Mouse (Mus musculus) olfactory bulb, adult 2 months (tissue): ENCODE results near the gene Mbl2. TPM values are rescaled to one million over a fixed set of nuclear protein-coding genes. Genes with fewer than 3 reads are reported as not detected.
A peak's percentile ranks its signal among the peaks of the same experiment; 100 is the strongest.
"Not testable (repeated sequence)": the region's sequence is repeated elsewhere in the genome, so short reads cannot be mapped to it uniquely, and the experiment has no call there.

Experiments
- H3K27ac ChIP-seq: fragments of 200-500 bp; 2 replicates; pipeline ENCODE4 v1.5.1; 2012; ENCODE audit warnings: low read depth, low read length; ENCODE audit not compliant: insufficient read depth
- H3K4me1 ChIP-seq: fragments of 200-500 bp; 2 replicates; pipeline ENCODE4 v1.6.1; 2012; ENCODE audit warnings: low read length; ENCODE audit not compliant: control insufficient read depth, insufficient read depth
- H3K4me3 ChIP-seq: fragments of 200-500 bp; 2 replicates; pipeline ENCODE4 v1.5.1; 2012; ENCODE audit warnings: mild to moderate bottlenecking, low read depth, low read length, moderate library complexity; ENCODE audit not compliant: insufficient read depth
- CTCF ChIP-seq: fragments of 200-500 bp; IDR thresholded peaks from 2 replicates; pipeline ENCODE4 v1.5.1; 2012; ENCODE audit warnings: low read depth, mild to moderate bottlenecking, low read length, moderate library complexity; ENCODE audit not compliant: insufficient read depth
- POLR2A ChIP-seq: fragments of 200-500 bp; IDR thresholded peaks from 2 replicates; pipeline ENCODE4 v1.6.1; 2012; ENCODE audit warnings: mild to moderate bottlenecking, low read depth, low read length, moderate library complexity; ENCODE audit not compliant: insufficient read depth
- WGBS: fragments of 180-500 bp; shearing (Covaris S2); methylation state at CpG from one replicate; pipeline ENCODE4 v1.1.7; 2018; 5-methylcytosine and 5-hydroxymethylcytosine counted together
- polyA plus RNA-seq: library from polyadenylated mRNA; stranded (reverse); fragments of >200 nt; gene quantifications from 2 replicates; pipeline ENCODE4 v1.2.4, GENCODE M21; 2012; ENCODE audit warnings: low replicate concordance; ENCODE audit not compliant: missing spikeins, insufficient read depth, insufficient read length

Mbl2 gene
- not detected in 2 replicates for polyA plus RNA-seq

DNA sequence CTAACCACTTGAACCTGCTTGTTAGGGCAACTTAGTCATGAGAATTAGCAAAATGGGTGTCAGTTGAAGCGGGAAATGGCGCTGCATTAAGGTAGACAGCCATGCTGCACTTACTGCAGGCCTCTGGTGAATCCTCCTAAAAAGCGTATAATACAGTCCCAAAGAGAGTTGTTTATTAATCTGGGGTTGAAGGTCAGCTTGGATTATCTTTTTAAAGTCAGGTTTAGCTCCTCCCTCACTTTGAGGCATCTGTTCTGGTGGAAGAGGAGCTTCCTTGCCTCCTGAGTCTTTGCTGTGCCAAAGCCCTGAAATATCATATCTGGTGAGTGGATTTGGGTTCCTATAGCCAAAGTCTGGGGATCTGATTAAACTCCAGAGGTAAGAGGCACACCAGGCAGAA lies at the start of gene Mbl2:
TSS of gene Mbl2 (plus strand) at position 252 of the 400 bp plus-strand sequence.
- Histone ChIP-seq H3K4me3 (no peak within 1 kb of the TSS), H3K4me1 (no peaks in the 10 kb centered on the region), H3K27ac (no peak within 1 kb of the TSS)
- WGBS, result 95% methylated on average over 3 of the region's 3 CpGs
- no peak for TF ChIP-seq CTCF
- no peak for TF ChIP-seq POLR2A

DNA sequence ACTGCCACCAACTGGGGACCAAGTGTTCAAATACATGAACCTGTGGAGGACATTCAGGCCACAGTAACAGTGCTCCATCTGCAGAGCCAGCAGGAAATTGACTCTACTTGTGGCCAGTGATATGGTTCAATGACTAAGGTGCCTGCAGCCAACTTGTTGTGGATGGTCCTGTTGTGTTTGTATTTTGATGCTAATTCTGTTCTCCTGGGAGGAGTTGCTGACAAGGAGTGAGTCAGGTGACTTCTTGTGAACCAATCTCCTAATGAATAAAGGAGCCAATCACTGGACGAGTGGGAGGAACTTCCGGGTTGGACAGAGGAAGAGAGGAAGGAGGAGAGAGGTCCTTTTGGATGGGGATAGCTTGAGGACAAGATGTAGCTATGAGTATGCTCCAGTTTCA lies 47.2 kb upstream of the Mbl2 start:
- H3K4me3 ChIP-seq, result no peak overlapping the region
- no peak for TF ChIP-seq POLR2A
- TF ChIP-seq CTCF, result no peak
- H3K4me1 ChIP-seq, result no peaks in the 10 kb centered on the region
- no peak overlapping the region for H3K27ac ChIP-seq
- 91% methylated on average over 2 of the region's 2 CpGs for WGBS

DNA sequence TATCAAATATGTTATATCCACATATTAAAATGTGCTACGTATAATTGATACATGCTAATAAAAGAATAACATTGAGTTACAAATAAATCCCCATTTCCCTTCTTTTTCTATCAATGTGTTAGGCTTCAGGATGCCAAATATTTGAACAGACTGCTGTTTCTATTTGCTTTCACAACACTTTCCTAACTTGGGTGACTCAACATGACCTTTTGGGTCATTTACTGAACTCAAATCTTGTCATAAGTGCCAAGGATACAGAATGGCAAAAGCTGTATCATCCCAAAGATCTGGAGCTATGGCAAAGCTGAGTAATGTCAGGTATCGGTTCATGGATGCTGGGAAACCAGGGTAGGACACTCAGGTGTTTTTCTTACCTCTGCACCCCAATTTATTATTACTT lies 45.5 kb upstream of the Mbl2 start:
- TF ChIP-seq POLR2A (no peak), CTCF (no peak)
- no peak overlapping the region for H3K4me3 ChIP-seq
- 94% methylated on average over 2 of the region's 2 CpGs for WGBS
- H3K4me1 ChIP-seq, result no peaks in the 10 kb centered on the region
- H3K27ac ChIP-seq, result no peak overlapping the region

DNA sequence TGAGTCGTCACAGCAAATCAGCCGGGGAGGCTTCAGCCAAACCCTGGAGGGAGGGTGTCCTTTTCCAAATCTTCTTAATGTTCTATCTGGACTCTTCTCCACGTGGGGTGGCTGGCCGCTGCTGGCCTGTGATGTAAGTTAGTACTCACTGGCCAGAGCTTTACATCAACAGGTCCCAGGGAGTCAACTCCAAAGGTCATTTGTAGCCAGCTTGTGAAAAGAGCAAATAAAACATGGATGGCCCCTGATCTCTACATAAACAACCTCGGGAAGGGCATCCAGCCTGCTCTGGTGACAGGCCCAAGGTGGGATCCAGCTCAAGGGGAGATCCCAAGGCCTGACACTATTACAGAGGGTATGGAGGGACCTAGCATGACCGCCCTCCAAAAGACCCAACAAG lies 37.7 kb upstream of the Mbl2 start:
- WGBS, result 90% methylated on average over 6 of the region's 6 CpGs
- no peak for TF ChIP-seq CTCF
- TF ChIP-seq POLR2A, result no peak

DNA sequence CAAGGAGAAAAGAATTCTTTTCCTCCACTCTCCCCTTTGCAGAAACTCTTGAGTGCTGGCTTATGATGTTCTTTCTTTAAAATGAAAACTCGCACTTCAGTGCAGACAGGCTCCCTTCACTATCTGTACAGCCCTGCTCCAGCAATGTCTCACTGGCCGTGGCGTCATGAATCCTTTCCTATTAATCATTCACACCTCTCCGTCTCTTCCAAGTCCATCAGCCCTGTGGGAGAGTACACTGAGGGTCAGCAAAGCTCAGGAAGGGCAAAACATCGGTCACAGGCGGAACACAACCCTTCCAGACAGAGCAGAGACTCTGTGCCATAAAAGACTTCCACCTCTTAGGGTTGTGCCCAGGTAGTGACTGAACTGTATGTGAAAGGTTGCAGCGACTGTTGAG lies 30.6 kb upstream of the Mbl2 start:
- no peak for TF ChIP-seq POLR2A
- no peak for TF ChIP-seq CTCF
- WGBS, result 95% methylated on average over 7 of the region's 7 CpGs
- no peak overlapping the region for H3K27ac ChIP-seq
- no peaks in the 10 kb centered on the region for H3K4me1 ChIP-seq
- no peak overlapping the region for H3K4me3 ChIP-seq

More for the DNA sequence above, 37.7 kb upstream of the Mbl2 start:
- Histone ChIP-seq H3K27ac (no peak overlapping the region), H3K4me1 (no peaks in the 10 kb centered on the region), H3K4me3 (no peak overlapping the region)

DNA sequence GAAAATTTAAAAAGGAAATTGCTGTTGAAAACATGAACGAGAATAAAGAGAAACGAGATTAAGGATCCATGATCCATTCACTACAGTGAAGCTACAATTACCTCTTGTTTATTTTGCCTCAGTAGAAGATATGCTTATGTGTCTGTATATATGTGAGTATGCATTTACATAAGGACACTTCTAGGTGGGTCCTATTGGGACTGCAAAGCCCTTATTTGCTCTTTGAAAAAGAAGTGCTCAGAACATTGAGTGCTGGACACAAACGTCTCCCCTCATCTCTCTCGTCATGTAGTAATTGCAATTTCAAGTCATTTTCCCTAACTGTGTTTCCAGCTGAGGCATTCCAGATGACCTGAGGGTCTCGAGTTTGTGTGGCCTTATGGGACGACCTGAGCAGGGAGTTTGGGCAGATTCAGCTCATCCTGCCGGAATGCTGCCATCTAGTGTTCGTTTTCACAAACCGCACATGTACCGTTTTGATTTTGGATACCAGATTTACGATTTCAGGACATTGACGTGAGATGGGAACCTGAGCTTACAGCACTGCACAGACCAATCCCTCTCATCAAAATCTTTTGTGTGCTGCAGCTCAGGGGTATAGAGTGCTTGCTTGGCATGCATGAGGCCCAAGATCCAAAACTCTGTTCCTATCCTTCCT lies 27.5 kb upstream of the Mbl2 start:
- Histone ChIP-seq H3K4me3 (no peak overlapping the region), H3K4me1 (no peaks in the 10 kb centered on the region), H3K27ac (no peak overlapping the region)
- TF ChIP-seq POLR2A, result no peak
- TF ChIP-seq CTCF, result peak; percentile 64; the same call in 1 of the 2 replicates
- 18% methylated on average over 12 of the region's 12 CpGs for WGBS

DNA sequence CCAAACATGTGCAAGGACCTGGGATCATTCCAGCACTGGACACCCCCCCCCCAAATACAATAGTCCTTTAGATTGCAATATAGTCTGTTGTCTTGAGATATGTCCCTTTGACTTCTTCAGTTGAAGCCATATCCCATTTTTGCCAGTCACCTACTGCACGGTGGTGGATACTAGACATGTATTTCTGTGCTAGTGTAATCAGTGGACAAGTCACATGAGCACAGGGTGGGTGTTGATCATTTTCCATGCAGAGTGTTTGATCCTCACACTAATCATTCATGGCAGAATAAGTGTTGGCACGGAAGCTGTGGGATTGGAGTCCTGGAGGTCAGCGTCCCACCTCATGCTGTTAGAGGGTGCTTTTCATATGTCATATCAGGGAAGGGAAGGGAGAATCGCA lies 26.9 kb upstream of the Mbl2 start:
- TF ChIP-seq POLR2A (no peak), CTCF (no peak)
- H3K27ac ChIP-seq, result no peak overlapping the region
- H3K4me1 ChIP-seq, result no peaks in the 10 kb centered on the region
- 83% methylated on average over 4 of the region's 4 CpGs for WGBS
- H3K4me3 ChIP-seq, result no peak overlapping the region

DNA sequence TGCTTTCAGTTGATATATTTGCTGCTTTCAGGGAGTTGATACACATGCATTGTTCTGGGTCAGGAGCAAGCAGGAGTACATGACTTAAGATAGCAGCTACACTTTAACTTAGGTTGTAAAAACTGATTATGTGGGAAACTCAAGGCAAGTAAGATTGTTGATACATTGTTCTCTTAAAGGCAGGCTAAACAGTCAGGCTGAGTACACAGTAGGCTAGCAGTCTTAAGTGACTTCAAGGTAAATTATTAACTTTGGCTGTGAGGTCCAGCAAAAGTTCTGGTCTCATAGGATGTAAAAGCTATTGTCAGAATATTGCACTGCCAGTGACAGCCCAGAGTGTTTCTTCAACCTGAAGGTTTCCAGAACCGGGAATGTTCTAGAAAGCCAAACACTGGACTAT lies 25.8 kb upstream of the Mbl2 start:
- Histone ChIP-seq H3K4me1 (no peaks in the 10 kb centered on the region), H3K27ac (no peak overlapping the region), H3K4me3 (no peak overlapping the region)
- TF ChIP-seq CTCF (no peak), POLR2A (no peak)
- WGBS, result 89% methylated on average over 1 of the region's 1 CpGs

DNA sequence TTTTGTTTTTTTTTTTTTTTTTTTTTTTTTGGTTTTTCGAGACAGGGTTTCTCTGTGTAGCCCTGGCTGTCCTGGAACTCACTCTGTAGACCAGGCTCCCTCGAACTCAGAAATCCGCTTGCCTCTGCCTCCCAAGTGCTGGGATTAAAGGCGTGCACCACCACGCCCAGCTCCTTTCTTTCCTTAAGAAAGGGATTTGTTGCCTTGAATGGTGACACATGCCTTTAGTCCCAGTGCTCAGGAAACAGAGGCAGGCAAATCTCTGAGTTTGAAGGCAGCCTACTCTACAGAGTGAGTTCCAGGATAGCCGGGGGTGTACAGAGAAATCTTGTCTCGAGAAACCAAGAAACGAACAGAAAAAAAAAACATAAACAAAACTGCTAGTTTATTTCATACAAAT lies 23.7 kb upstream of the Mbl2 start:
- H3K4me3 ChIP-seq, H3K27ac ChIP-seq, H3K4me1 ChIP-seq: not testable (repeated sequence)
- WGBS, result 80% methylated on average over 8 of the region's 8 CpGs

DNA sequence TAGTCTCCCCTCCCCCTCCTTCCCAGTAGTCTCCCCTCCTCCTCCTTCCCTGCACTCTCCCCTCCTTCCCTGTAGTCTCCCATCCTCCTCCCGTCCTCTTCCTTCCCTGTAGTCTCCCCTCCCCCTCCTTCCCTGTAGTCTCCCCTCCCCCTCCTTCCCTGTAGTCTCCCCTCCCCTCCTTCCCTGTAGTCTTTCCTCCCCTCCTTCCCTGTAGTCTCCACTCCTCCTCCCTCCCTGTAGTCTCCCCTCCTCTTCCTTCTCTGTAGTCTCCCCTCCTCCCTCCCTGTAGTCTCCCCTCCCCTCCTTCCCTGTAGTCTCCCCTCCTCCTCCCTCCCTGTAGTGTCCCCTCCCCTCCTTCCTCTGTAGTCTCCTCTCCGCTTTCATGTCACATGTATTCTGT lies 18.7 kb upstream of the Mbl2 start:
- TF ChIP-seq POLR2A, result no peak
- TF ChIP-seq CTCF, result no peak
- Histone ChIP-seq H3K4me3 (no peak overlapping the region), H3K27ac (no peak overlapping the region), H3K4me1 (no peaks in the 10 kb centered on the region)
- WGBS, result 32% methylated on average over 2 of the region's 2 CpGs

DNA sequence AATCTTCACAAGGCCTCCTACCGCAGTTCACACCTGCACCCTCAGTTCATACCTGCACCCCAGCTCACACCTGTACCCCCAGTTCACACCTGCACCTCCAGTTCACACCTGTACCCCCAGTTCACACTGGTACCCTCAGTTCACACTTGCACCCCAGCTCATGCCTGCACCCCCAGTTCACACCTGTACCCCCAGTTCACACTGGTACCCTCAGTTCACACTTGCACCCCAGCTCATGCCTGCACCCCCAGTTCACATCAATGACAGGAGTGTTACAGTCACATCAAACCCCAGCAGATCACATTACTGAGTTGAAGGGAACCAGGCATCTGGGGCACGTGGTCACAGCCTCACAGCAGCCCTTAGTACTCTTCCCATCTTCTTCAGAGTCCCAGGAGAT lies 17.0 kb upstream of the Mbl2 start:
- not testable (repeated sequence) for H3K4me3 ChIP-seq, H3K4me1 ChIP-seq, H3K27ac ChIP-seq
- whole genome bisulfite sequencing, result 77% methylated on average over 2 of the region's 2 CpGs
